Mouse (Mus musculus): Measurements from ENCODE around the gene Fam19a3. TPM values are rescaled to one million over a fixed set of nuclear protein-coding genes. Genes with fewer than 3 reads are reported as not detected.
"Not testable (repeated sequence)": the region's sequence is repeated elsewhere in the genome, so short reads cannot be mapped to it uniquely, and the experiment has no call there.

Fam19a3 gene
- polyA plus RNA-seq, 1 experiment: 0.31 TPM

GRCm38 (mm10) chr3:104767141-104767540, 14.5 kb downstream of the Fam19a3 start:
- Histone ChIP-seq H3K27me3 (ENCODE audit: control insufficient read depth, insufficient read depth, low read length, poor library complexity, severe bottlenecking) (no peaks in the 10 kb centered on the region), H3K27ac (ENCODE audit: insufficient read depth, low read length) (no peak overlapping the region), H3K36me3 (ENCODE audit: control insufficient read depth, insufficient read depth, low read length, poor library complexity, severe bottlenecking) (no peaks in the 10 kb centered on the region), H3K4me3 (ENCODE audit: low read depth, low read length) (no peak overlapping the region), H3K9me3 (replicated peaks; ENCODE audit: control insufficient read depth, insufficient read depth, low read length, poor library complexity, severe bottlenecking) (no peaks in the 10 kb centered on the region), H3K9ac (ENCODE audit: low read depth, poor library complexity, severe bottlenecking) (no peak overlapping the region), H3K4me1 (ENCODE audit: control insufficient read depth, insufficient read depth, low read length) (no peaks in the 10 kb centered on the region)
- TF ChIP-seq POLR2A (IDR thresholded peaks at IDR 0.05; ENCODE audit: insufficient read depth, low read length) (no peak), EP300 (IDR thresholded peaks at IDR 0.05; ENCODE audit: insufficient read depth, low read depth, low read length) (no peak), CTCF (IDR thresholded peaks at IDR 0.05; ENCODE audit: low read depth, low read length) (no peak)

- no peaks in the 10 kb centered on the region for H3K27me3 ChIP-seq (ENCODE audit: control insufficient read depth, insufficient read depth, low read length, poor library complexity, severe bottlenecking)
- H3K4me1 ChIP-seq (ENCODE audit: control insufficient read depth, insufficient read depth, low read length): no peaks in the 10 kb centered on the region
- no peak overlapping the region for H3K4me3 ChIP-seq (ENCODE audit: low read depth, low read length)
- no peaks in the 10 kb centered on the region for H3K9me3 ChIP-seq (replicated peaks; ENCODE audit: control insufficient read depth, insufficient read depth, low read length, poor library complexity, severe bottlenecking)
- no peaks in the 10 kb centered on the region for H3K36me3 ChIP-seq (ENCODE audit: control insufficient read depth, insufficient read depth, low read length, poor library complexity, severe bottlenecking)
- H3K27ac ChIP-seq (ENCODE audit: insufficient read depth, low read length): no peak overlapping the region
- TF ChIP-seq POLR2A (IDR thresholded peaks at IDR 0.05; ENCODE audit: insufficient read depth, low read length) (no peak), CTCF (IDR thresholded peaks at IDR 0.05; ENCODE audit: low read depth, low read length) (peak; percentile 47), EP300 (IDR thresholded peaks at IDR 0.05; ENCODE audit: insufficient read depth, low read depth, low read length) (no peak)
- no peak overlapping the region for H3K9ac ChIP-seq (ENCODE audit: low read depth, poor library complexity, severe bottlenecking)
Measured at GRCm38 (mm10) chr3:104765021-104765420, 16.6 kb downstream of the Fam19a3 start.

- H3K27me3 ChIP-seq (ENCODE audit: control insufficient read depth, insufficient read depth, low read length, poor library complexity, severe bottlenecking); H3K9me3 ChIP-seq (replicated peaks; ENCODE audit: control insufficient read depth, insufficient read depth, low read length, poor library complexity, severe bottlenecking); H3K4me3 ChIP-seq (ENCODE audit: low read depth, low read length); H3K4me1 ChIP-seq (ENCODE audit: control insufficient read depth, insufficient read depth, low read length); H3K36me3 ChIP-seq (ENCODE audit: control insufficient read depth, insufficient read depth, low read length, poor library complexity, severe bottlenecking); H3K27ac ChIP-seq (ENCODE audit: insufficient read depth, low read length); H3K9ac ChIP-seq (ENCODE audit: low read depth, poor library complexity, severe bottlenecking): not testable (repeated sequence)
Measured at GRCm38 (mm10) chr3:104762103-104762863, 19.4 kb downstream of the Fam19a3 start.

GRCm38 (mm10) chr3:104758869-104759268, 22.8 kb downstream of the Fam19a3 start:
- H3K4me1 ChIP-seq (ENCODE audit: control insufficient read depth, insufficient read depth, low read length): no peaks in the 10 kb centered on the region
- peak overlapping the region; percentile 1; the same call in 1 of the 2 replicates for H3K9ac ChIP-seq (ENCODE audit: low read depth, poor library complexity, severe bottlenecking)
- no peak overlapping the region for H3K4me3 ChIP-seq (ENCODE audit: low read depth, low read length)
- no peak for TF ChIP-seq CTCF (IDR thresholded peaks at IDR 0.05; ENCODE audit: low read depth, low read length)
- no peak for TF ChIP-seq POLR2A (IDR thresholded peaks at IDR 0.05; ENCODE audit: insufficient read depth, low read length)
- TF ChIP-seq EP300 (IDR thresholded peaks at IDR 0.05; ENCODE audit: insufficient read depth, low read depth, low read length): no peak
- H3K27me3 ChIP-seq (ENCODE audit: control insufficient read depth, insufficient read depth, low read length, poor library complexity, severe bottlenecking): no peaks in the 10 kb centered on the region
- no peaks in the 10 kb centered on the region for H3K36me3 ChIP-seq (ENCODE audit: control insufficient read depth, insufficient read depth, low read length, poor library complexity, severe bottlenecking)
- no peak overlapping the region for H3K27ac ChIP-seq (ENCODE audit: insufficient read depth, low read length)
- no peaks in the 10 kb centered on the region for H3K9me3 ChIP-seq (replicated peaks; ENCODE audit: control insufficient read depth, insufficient read depth, low read length, poor library complexity, severe bottlenecking)

GRCm38 (mm10) chr3:104758406-104758805, 23.2 kb downstream of the Fam19a3 start:
- Histone ChIP-seq H3K27ac (ENCODE audit: insufficient read depth, low read length) (no peak overlapping the region), H3K4me1 (ENCODE audit: control insufficient read depth, insufficient read depth, low read length) (no peaks in the 10 kb centered on the region), H3K36me3 (ENCODE audit: control insufficient read depth, insufficient read depth, low read length, poor library complexity, severe bottlenecking) (no peaks in the 10 kb centered on the region), H3K9ac (ENCODE audit: low read depth, poor library complexity, severe bottlenecking) (peak overlapping the region; percentile 1; the same call in 1 of the 2 replicates), H3K4me3 (ENCODE audit: low read depth, low read length) (peak overlapping the region; percentile 26; the same call in 1 of the 2 replicates), H3K27me3 (ENCODE audit: control insufficient read depth, insufficient read depth, low read length, poor library complexity, severe bottlenecking) (no peaks in the 10 kb centered on the region), H3K9me3 (replicated peaks; ENCODE audit: control insufficient read depth, insufficient read depth, low read length, poor library complexity, severe bottlenecking) (no peaks in the 10 kb centered on the region)
- TF ChIP-seq EP300 (IDR thresholded peaks at IDR 0.05; ENCODE audit: insufficient read depth, low read depth, low read length) (no peak), CTCF (IDR thresholded peaks at IDR 0.05; ENCODE audit: low read depth, low read length) (peak; percentile 89)

- peak; percentile 51 for TF ChIP-seq CTCF (IDR thresholded peaks at IDR 0.05; ENCODE audit: low read depth, low read length)
Measured at GRCm38 (mm10) chr3:104752845-104753244, 28.8 kb downstream of the Fam19a3 start.

More at GRCm38 (mm10) chr3:104752845-104753244, 28.8 kb downstream of the Fam19a3 start:
- H3K4me1 ChIP-seq (ENCODE audit: control insufficient read depth, insufficient read depth, low read length); H3K36me3 ChIP-seq (ENCODE audit: control insufficient read depth, insufficient read depth, low read length, poor library complexity, severe bottlenecking); H3K27ac ChIP-seq (ENCODE audit: insufficient read depth, low read length); H3K27me3 ChIP-seq (ENCODE audit: control insufficient read depth, insufficient read depth, low read length, poor library complexity, severe bottlenecking); H3K9me3 ChIP-seq (replicated peaks; ENCODE audit: control insufficient read depth, insufficient read depth, low read length, poor library complexity, severe bottlenecking): not testable (repeated sequence)
- H3K4me3 ChIP-seq (ENCODE audit: low read depth, low read length): peak overlapping the region; percentile 32
- peak overlapping the region; percentile 40; the same call in 1 of the 2 replicates for H3K9ac ChIP-seq (ENCODE audit: low read depth, poor library complexity, severe bottlenecking)

Measured in ES-Bruce4 (cell line).